Mouse (Mus musculus) hindbrain, postnatal 0 days (tissue): Measurements from ENCODE around the gene Caskin2. TPM values are rescaled to one million over a fixed set of nuclear protein-coding genes. Genes with fewer than 3 reads are reported as not detected.

ENCODE experiments used
- ATAC-seq: fragments of 200-750 bp; cut with Nextera tagmentation; 2 replicates; pipeline ENCODE4 v1.8.0; 2017; ENCODE audit warnings: mild to moderate bottlenecking, moderate TSS enrichment, moderate library complexity
- DNase-seq: peaks from one replicate; pipeline ENCODE4 v3.0.0-alpha.2; 2015; ENCODE audit warnings: low spot score
- H3K27ac ChIP-seq: fragments of 300-500 bp; sonication (generic); 2 replicates; pipeline ENCODE4 v1.5.1; 2014; ENCODE audit warnings: mild to moderate bottlenecking
- H3K27me3 ChIP-seq: fragments of 300-500 bp; sonication (generic); 2 replicates; pipeline ENCODE4 v1.6.1; 2014; ENCODE audit warnings: low read length, mixed read lengths; ENCODE audit not compliant: insufficient read depth
- H3K36me3 ChIP-seq: fragments of 300-500 bp; sonication (generic); 2 replicates; pipeline ENCODE4 v1.6.1; 2014; ENCODE audit warnings: low read length, mixed read lengths; ENCODE audit not compliant: insufficient read depth
- H3K4me1 ChIP-seq: fragments of 300-500 bp; sonication (generic); 2 replicates; pipeline ENCODE4 v1.6.1; 2014; ENCODE audit warnings: antibody characterized with exemption, low read length, mixed read lengths; ENCODE audit not compliant: insufficient read depth
- H3K4me2 ChIP-seq: fragments of 300-500 bp; sonication (generic); 2 replicates; pipeline ENCODE4 v1.6.1; 2014; ENCODE audit warnings: low read depth, mild to moderate bottlenecking, low read length, moderate library complexity, mixed read lengths
- H3K4me3 ChIP-seq: fragments of 300-500 bp; sonication (generic); 2 replicates; pipeline ENCODE4 v1.5.1; 2014; ENCODE audit warnings: low read length
- H3K9ac ChIP-seq: fragments of 300-500 bp; sonication (generic); replicated peaks from 2 replicates; pipeline ENCODE4 v1.6.1; 2014; ENCODE audit warnings: mild to moderate bottlenecking, low read length, moderate library complexity, mixed read lengths
- H3K9me3 ChIP-seq: fragments of 300-500 bp; sonication (generic); 2 replicates; pipeline ENCODE4 v1.6.1; 2016; ENCODE audit warnings: low read length, mixed read lengths
- CTCF ChIP-seq: IDR thresholded peaks from 2 replicates; pipeline ENCODE4 v1.5.1; 2016; ENCODE audit warnings: antibody characterized with exemption, control low read depth, low read depth
- WGBS: fragments of 180-500 bp; shearing (Covaris S2); extraction: QIAGEN DNeasy Blood & Tissue Kit; methylation state at CpG from one replicate; pipeline ENCODE4 v1.1.7; 2014; 5-methylcytosine and 5-hydroxymethylcytosine counted together
- polyA plus RNA-seq: library from polyadenylated mRNA; unstranded; fragments of >200 nt; fragmentation: Nextera tagmentation; extraction: Ambion mirVana; gene quantifications from 2 replicates; pipeline ENCODE4 v1.2.1, GENCODE M21; 2015
- total RNA-seq: library from RNA; depleted of rRNA; stranded (reverse); fragments of >200 nt; gene quantifications from 2 replicates; pipeline ENCODE4 v1.2.3, GENCODE M21; 2014

Gene Caskin2
- total and polyA plus RNA-seq, 2 experiments from 2014 or later: 7.7 to 39.2 TPM

GRCm38 (mm10) chr11:115796898-115797297 is 16.5 kb downstream of the Caskin2 start:
- no peak overlapping the region for H3K9ac ChIP-seq
- H3K27ac ChIP-seq: no peak overlapping the region
- H3K9me3 ChIP-seq: no peaks in the 10 kb centered on the region
- no peak overlapping the region for H3K4me2 ChIP-seq
- no peaks in the 10 kb centered on the region for H3K27me3 ChIP-seq
- no peak for TF ChIP-seq CTCF
- 79% methylated on average over 15 of the region's 15 CpGs for WGBS
- H3K4me3 ChIP-seq: no peak overlapping the region
- H3K36me3 ChIP-seq: peaks cover 76% of the 10 kb centered on the region
- no peaks in the 10 kb centered on the region for H3K4me1 ChIP-seq
- no peak for DNase-seq
- ATAC-seq: no peak

GRCm38 (mm10) chr11:115792353-115792752 is 21.1 kb downstream of the Caskin2 start:
- no peak for TF ChIP-seq CTCF
- no peaks in the 10 kb centered on the region for H3K9me3 ChIP-seq
- H3K36me3 ChIP-seq: peaks cover 65% of the 10 kb centered on the region
- H3K9ac ChIP-seq: no peak overlapping the region
- no peak for ATAC-seq
- no peak overlapping the region for H3K4me2 ChIP-seq
- no peaks in the 10 kb centered on the region for H3K27me3 ChIP-seq
- H3K4me3 ChIP-seq: no peak overlapping the region
- H3K4me1 ChIP-seq: no peaks in the 10 kb centered on the region
- no peak overlapping the region for H3K27ac ChIP-seq
- no peak for DNase-seq
- 70% methylated on average over 14 of the region's 14 CpGs for WGBS

GRCm38 (mm10) chr11:115791919-115792318 is 21.5 kb downstream of the Caskin2 start:
- peaks cover 2% of the 10 kb centered on the region; the same call in 1 of the 2 replicates for H3K4me1 ChIP-seq
- H3K9ac ChIP-seq: no peak overlapping the region
- TF ChIP-seq CTCF: no peak
- H3K27me3 ChIP-seq: no peaks in the 10 kb centered on the region
- no peak overlapping the region for H3K27ac ChIP-seq
- DNase-seq (no peak), ATAC-seq (no peak)
- 93% methylated on average over 16 of the region's 16 CpGs for WGBS
- no peak overlapping the region for H3K4me2 ChIP-seq
- H3K4me3 ChIP-seq: no peak overlapping the region
- H3K36me3 ChIP-seq: peaks cover 61% of the 10 kb centered on the region
- no peaks in the 10 kb centered on the region for H3K9me3 ChIP-seq

- DNase-seq (peak; percentile 39), ATAC-seq (no peak)
- no peaks in the 10 kb centered on the region for H3K27me3 ChIP-seq
- peaks cover 41% of the 10 kb centered on the region for H3K36me3 ChIP-seq
- H3K4me1 ChIP-seq: peaks cover 4% of the 10 kb centered on the region; the same call in 1 of the 2 replicates
- no peak overlapping the region for H3K27ac ChIP-seq
- H3K9me3 ChIP-seq: no peaks in the 10 kb centered on the region
- H3K4me2 ChIP-seq: no peak overlapping the region
- 0 out of 2 replicates have a peak overlapping the region, but pooled peaks have one; percentile 5 for H3K9ac ChIP-seq
- no peak for TF ChIP-seq CTCF
- H3K4me3 ChIP-seq: no peak overlapping the region
- WGBS: 55% methylated on average over 7 of the region's 7 CpGs
Observed at GRCm38 (mm10) chr11:115789787-115790186, 23.7 kb downstream of the Caskin2 start.

- peaks cover 4% of the 10 kb centered on the region; the same call in 1 of the 2 replicates for H3K4me1 ChIP-seq
- peak overlapping the region; percentile 21; the same call in 1 of the 2 replicates for H3K9ac ChIP-seq
- 50% methylated on average over 6 of the region's 6 CpGs for WGBS
- no peak overlapping the region for H3K4me3 ChIP-seq
- no peaks in the 10 kb centered on the region for H3K27me3 ChIP-seq
- H3K36me3 ChIP-seq: peaks cover 12% of the 10 kb centered on the region; the same call in 1 of the 2 replicates
- no peak for ATAC-seq
- H3K4me2 ChIP-seq: no peak overlapping the region
- DNase-seq: peak; percentile 42
- no peak overlapping the region for H3K27ac ChIP-seq
- H3K9me3 ChIP-seq: no peaks in the 10 kb centered on the region
- TF ChIP-seq CTCF: 0 out of 2 replicates have a peak, but pooled peaks have one; percentile 8
Observed at GRCm38 (mm10) chr11:115786473-115786872, 27.0 kb downstream of the Caskin2 start.

GRCm38 (mm10) chr11:115780141-115781070 is 33.0 kb downstream of the Caskin2 start:
- WGBS: 6% methylated on average over 20 of the region's 20 CpGs
- Histone ChIP-seq H3K9me3 (no peaks in the 10 kb centered on the region), H3K27ac (peak overlapping the region; percentile 82), H3K9ac (peak overlapping the region; percentile 36; the same call in 1 of the 2 replicates), H3K4me3 (peak overlapping the region; percentile 18), H3K4me1 (peaks cover 29% of the 10 kb centered on the region), H3K4me2 (peak overlapping the region; percentile 48), H3K27me3 (no peaks in the 10 kb centered on the region), H3K36me3 (no peaks in the 10 kb centered on the region)
- ATAC-seq (peak; percentile 75), DNase-seq (peak; percentile 81)
- no peak for TF ChIP-seq CTCF
